Mouse (Mus musculus) myocyte (in vitro differentiated cells): ENCODE data around the gene Acer2.

Source experiments
- E2F4 ChIP-seq: IDR thresholded peaks from one replicate; pipeline ENCODE4 v1.6.1; 2011; ENCODE audit warnings: mild to moderate bottlenecking, control low read depth, moderate library complexity; ENCODE audit not compliant: insufficient read depth
- MAX ChIP-seq: IDR thresholded peaks from one replicate; pipeline ENCODE4 v1.6.1; 2011; ENCODE audit warnings: low read depth, mild to moderate bottlenecking, control low read depth
- MYOD1 ChIP-seq, 3 experiments: IDR thresholded peaks; one replicate each; pipeline ENCODE4 v1.6.1; 2011; ENCODE audit warnings: control low read depth in 2 of 3, low read depth in 2 of 3, mild to moderate bottlenecking in 2 of 3, moderate library complexity in 1 of 3; ENCODE audit not compliant: insufficient read length in 2 of 3, control insufficient read depth in 1 of 3
- MYOG ChIP-seq, 3 experiments: IDR thresholded peaks; one replicate each; pipeline ENCODE4 v1.6.1; 2011; ENCODE audit warnings: control low read depth in 2 of 3, low read depth in 2 of 3, mild to moderate bottlenecking in 2 of 3; ENCODE audit not compliant: insufficient read length in 2 of 3, control insufficient read depth in 1 of 3, insufficient read depth in 1 of 3
- POLR2A ChIP-seq: IDR thresholded peaks from one replicate; pipeline ENCODE4 v1.6.1; 2011; ENCODE audit warnings: low read depth, mild to moderate bottlenecking, control low read depth, moderate library complexity; ENCODE audit not compliant: insufficient read length
- POLR2AphosphoS2 ChIP-seq: IDR thresholded peaks from one replicate; pipeline ENCODE4 v1.6.1; 2011; ENCODE audit warnings: low read depth, control low read depth; ENCODE audit not compliant: insufficient read length
- SRF ChIP-seq: IDR thresholded peaks from one replicate; pipeline ENCODE4 v1.6.1; 2011; ENCODE audit warnings: low read depth; ENCODE audit not compliant: control insufficient read depth, insufficient read length
- TCF12 ChIP-seq: IDR thresholded peaks from one replicate; pipeline ENCODE4 v1.6.1; 2011; ENCODE audit warnings: mild to moderate bottlenecking, control low read depth; ENCODE audit not compliant: poor library complexity, insufficient read depth, severe bottlenecking
- TCF3 ChIP-seq: IDR thresholded peaks from one replicate; pipeline ENCODE4 v1.6.1; 2011; ENCODE audit warnings: low read depth, control low read depth; ENCODE audit not compliant: insufficient read length
- USF1 ChIP-seq: IDR thresholded peaks from one replicate; pipeline ENCODE4 v1.6.1; 2011; ENCODE audit warnings: low read depth, mild to moderate bottlenecking, control low read depth, moderate library complexity

DNA sequence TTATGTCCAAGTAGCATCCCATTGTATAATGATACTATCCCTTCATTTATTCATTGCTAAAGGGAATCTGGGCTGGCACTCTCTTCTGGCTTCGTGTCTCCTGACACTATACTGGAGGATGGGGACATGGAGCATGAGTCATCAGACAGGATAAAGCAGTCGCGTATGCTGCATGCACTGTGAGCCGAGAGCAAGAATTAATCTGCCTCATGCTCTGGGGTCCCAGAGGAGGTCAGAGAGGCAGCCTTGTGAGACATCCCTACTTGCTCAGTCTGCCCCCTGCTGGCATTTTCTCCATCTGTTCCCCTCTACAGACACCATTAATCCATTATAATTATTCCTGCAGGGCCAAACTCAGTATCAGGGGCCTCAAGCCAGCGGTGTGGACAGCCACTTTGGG lies 79.3 kb downstream of the Acer2 start:
- TF ChIP-seq POLR2A = no peak
- no peak for TF ChIP-seq POLR2AphosphoS2
- TF ChIP-seq USF1 = no peak
- no peak for TF ChIP-seq MAX
- TF ChIP-seq MYOG (IDR thresholded peaks at IDR 0.05; ENCODE audit: control insufficient read depth in 1 of 3, insufficient read depth in 1 of 3, insufficient read length in 2 of 3, low read depth in 2 of 3) = no peak
- no peak for TF ChIP-seq TCF12
- TF ChIP-seq MYOD1 (IDR thresholded peaks at IDR 0.05; ENCODE audit: control insufficient read depth in 1 of 3, insufficient read length in 2 of 3, low read depth in 2 of 3) = no peak
- TF ChIP-seq TCF3 = no peak
- TF ChIP-seq E2F4 = no peak
- no peak for TF ChIP-seq SRF
